Mouse (Mus musculus) brain, adult 2 months (tissue): ENCODE results near the gene Chd6.
A peak's percentile ranks its signal among the peaks of the same experiment; 100 is the strongest.

ENCODE experiments used
- DNase-seq: peaks from one replicate; pipeline ENCODE4 v3.0.0; 2011; ENCODE audit warnings: low read depth, low spot score

Chd6 gene

DNA sequence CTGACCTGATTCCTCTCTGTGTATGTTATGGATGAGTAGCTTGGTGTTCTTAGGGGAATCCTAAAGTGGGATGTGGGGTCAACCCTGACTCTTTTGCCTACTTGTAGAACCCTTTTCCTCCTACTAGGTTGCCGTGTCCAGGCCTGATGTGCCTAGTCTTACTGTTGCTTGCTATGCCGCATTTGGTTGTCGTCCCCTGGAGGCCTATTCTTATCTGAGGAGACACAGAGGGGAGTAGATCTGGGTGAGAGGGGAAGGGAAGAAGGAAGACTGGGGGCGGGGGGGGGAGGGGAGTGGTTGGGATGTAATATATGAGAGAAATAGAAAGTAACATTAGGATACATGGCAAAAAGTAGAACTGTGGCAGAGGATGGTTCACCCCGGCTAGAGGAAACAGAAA lies 33.3 kb downstream of the Chd6 start:
- DNase-seq: no peak

DNA sequence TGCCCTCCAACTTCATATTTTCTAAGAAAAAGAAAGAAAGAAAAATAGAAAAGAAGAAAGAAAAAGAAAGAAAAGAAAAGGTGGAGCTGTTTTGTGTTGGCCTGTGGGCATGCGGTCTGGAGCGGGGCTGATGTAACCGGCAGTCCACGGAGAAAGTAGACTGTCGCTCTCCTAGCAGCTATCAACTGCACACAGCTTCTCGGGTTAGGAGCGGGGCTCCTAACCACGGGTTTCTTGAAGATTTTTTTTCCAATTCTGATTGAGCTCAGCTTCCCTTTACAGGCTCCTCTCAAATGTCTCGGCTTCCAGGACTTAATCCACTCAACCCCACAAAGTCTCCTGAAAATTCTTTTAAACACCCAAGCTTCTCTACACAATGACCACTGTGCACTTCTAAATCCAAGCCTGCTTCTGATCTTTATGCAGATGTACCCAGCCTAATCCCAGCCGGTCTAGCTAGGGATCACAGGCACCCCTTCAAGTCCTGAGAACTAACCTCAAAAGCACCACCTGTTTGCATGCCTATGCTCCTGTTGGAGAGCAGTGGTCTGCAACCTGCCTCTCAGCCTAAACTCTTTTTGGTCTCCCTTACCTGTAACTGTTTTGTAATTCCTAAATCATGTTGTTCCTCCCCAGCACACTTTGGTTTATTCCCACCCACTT lies 42.6 kb downstream of the Chd6 start:
- no peak for DNase-seq

DNA sequence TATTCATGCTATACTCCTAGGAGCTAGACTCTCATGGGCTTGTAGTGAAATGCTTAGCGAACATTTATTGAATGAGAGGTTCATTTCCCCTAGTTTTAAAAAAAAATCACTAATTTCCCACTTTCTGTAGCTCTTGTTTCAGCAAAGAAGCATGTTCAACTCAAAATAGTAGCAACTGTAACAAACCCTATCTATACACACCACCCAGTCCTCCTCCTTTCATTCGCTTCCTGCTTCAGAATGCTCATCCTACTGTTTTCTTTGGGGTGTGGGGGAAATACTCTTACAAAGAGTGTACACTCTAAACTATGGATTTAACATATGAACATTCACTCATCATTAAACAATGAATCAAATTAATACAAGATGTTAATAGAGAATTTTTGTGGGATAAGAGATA lies 43.3 kb downstream of the Chd6 start:
- no peak for DNase-seq

DNA sequence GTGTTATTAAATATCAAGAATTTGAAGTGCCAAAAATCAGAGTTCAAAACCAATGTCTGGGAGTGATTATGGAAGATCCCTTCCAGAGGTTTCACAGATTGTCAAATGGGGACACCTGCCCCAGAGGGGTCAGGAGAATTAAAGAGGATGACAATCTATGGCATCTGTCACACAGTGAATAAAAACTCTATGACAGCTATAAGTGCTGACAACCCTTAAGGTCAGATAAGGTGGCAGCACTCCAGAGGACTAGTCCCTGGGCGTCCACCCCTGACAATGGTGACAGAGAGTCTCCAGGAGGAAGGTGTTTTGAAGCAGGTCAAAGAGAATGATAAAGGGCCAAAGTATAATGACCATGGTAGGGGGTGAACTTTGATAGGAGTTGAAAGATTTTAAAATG lies 44.0 kb downstream of the Chd6 start:
- DNase-seq: no peak

DNA sequence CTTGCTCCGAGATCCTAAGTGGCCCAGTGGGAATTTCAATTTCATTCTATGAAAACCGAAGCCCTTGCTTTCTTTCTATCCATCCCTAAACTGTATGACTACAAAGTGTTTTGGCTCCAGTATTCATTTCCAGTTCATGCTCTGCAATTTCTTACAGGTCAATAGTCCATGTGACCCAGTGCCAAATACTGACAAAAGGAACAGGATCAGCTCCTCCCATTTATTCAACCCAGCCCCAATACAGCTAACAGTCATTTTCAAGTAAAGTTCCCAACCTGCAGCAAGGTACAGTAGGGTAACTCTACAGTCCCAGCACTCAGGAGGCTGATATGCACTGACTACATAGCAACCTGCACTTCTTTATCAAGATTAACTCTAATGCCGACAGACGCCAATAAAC lies 50.0 kb downstream of the Chd6 start:
- no peak for DNase-seq

- peak; percentile 91 for DNase-seq
These were observed 55.1 kb downstream of the Chd6 start for GRCm38 (mm10) chr2:161053765-161054164.

- DNase-seq: no peak
These were observed 56.7 kb downstream of the Chd6 start for GRCm38 (mm10) chr2:161052175-161052574.

DNA sequence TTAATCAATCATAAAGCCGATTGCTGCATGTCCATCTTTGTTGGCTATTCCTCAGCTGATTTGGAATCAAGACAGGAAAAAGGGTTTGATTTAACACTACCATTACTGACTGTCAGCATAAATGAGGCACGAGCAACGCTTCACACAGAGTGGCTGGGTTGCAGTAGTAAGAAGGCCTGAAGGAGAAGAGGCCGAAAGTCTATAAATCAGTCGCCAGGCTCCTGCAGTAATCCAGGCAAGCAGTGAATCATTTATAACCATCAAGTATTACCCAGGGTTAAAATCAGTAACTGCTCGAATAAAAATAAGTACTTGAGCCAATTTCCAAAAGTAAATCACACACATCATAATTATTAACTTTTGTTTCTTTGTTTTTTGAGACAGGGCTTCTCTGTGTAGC lies 59.4 kb downstream of the Chd6 start:
- DNase-seq: no peak

GRCm38 (mm10) chr2:161044492-161045201 lies 64.2 kb downstream of the Chd6 start:
- DNase-seq: peak; percentile 77

GRCm38 (mm10) chr2:161042874-161043273 lies 66.0 kb downstream of the Chd6 start:
- DNase-seq: no peak

DNA sequence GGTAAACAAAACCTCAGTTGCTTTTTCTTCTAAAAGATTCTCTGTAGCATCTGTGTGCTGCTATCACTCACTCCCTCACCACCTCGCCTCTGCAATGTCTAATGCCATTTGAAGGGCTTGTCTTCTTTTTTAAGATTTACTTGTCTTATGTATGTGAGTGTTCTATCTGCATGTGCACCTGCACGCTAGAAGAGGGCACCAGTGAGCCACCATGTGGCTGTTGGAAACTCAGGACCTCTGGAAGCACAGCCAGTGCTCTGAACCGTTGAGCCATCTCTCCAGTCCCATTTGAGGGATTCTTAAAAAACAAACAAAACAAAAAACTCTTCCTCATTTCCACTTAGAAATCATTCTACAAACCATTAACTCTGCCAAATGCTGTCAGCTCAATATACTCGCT lies 68.1 kb downstream of the Chd6 start:
- peak; percentile 51 for DNase-seq

- DNase-seq: no peak
These were observed 71.1 kb downstream of the Chd6 start for GRCm38 (mm10) chr2:161037766-161038165.

DNA sequence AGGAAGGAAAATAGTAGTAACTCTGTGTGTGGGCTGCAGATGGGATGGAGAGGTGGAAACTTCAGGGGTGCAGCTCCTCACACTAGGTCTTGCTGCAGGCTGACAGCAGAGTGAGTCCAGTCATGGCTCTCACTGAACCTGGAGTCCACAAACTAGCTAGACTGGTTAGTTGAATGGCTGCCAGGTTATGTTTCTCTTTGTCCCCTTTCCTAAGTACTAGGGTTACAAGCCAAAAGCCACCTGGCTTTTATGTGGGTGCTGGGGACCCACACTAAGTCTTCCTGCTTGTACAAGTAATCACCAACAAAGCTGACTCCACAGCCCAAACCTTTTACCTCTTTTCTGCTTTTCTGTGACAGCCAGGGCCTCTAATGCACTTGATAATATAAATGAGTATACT lies 75.7 kb downstream of the Chd6 start:
- no peak for DNase-seq

- peak; percentile 41 for DNase-seq
These were observed 76.5 kb downstream of the Chd6 start for GRCm38 (mm10) chr2:161032394-161032793.

GRCm38 (mm10) chr2:161024606-161025005 lies 84.3 kb downstream of the Chd6 start:
- peak; percentile 70 for DNase-seq

GRCm38 (mm10) chr2:161017913-161018312 lies 91.0 kb downstream of the Chd6 start:
- DNase-seq: peak; percentile 37

DNA sequence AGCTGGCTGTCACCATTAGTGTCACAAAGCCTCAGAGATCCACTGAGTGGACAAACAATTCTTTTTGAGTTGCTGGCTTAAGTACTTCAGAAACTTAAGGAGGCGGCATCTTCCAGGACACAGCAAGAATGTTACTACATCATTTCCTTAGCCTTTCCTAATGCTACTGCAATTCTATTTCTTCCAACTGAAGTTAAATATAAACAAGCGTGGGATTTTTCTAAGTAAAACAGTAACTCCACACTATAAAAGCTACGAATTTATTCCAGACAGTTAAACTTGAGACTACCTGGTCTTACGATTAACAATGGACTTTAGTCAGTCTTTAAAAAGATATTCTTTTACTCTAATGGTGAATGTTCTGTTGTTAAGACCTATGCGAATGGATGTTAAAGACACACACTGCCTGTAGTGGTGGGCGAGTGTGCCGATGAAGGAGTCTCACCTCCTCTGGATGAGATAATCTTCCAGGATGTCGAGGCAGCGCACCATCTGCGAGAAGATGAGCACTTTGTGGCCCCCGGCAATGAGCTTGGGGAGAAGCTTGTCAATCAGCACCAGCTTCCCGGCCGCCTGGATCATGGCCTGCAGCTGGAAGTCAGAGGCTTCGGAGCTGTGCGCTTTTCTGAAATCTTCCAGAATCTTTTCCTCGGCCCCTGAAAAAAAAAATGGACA lies 96.2 kb downstream of the Chd6 start:
- DNase-seq: peak; percentile 69

DNA sequence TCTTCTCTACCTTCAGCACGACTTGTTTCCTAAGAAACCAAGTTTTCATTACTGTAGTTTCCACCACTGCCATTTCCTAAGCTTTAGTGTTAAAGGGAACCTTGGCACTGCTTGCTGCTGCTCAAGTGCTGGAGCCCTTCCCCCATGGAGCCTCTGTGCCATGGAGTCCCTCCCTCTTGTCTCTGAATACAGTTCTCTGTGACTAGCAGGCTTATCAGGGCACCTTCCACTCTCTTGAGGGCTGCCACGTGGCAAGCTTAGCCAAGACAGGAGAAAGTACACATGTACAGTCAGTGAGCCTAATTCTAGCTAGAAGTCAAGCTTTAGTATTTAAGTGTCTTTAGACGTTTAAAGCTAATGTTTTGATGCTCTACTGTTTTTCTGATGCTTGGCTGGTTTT lies 104.5 kb downstream of the Chd6 start:
- peak; percentile 53 for DNase-seq

DNA sequence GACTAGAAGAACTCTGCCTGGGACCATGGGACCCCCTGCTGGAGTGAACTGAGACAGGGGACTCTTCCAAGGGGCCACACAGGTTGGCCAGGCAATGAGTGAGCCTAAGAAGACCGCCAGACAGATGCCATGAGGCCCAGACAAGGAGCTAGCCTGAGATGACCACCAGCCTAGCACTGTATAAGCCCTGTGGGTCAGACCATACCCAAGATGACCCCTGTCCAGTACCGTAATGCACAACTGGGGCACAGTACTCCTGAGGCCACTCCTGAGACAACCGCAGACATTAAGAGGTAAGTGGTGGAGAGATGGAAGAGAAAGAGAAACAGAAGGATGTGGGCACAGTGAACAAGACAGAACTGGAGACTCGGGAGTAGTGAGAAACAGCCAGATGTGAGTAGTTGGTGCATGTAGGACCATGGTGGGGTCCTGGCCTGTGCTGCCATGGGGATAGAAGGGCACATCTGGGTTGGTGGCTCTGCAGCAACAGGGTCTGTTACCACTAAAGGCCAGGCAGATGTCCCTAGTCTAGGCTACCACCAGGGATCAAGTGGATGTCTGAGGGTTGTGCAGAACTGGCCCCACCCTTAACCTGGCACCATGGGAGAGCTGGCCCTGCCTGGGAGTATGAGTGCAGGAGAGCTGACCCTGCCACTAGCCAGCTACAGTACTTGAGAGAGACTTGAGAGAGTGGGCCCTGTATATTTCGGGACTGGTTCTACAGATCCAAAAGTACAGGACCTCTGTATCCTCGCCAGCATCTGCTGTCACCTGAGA lies 111.7 kb downstream of the Chd6 start:
- no peak for DNase-seq

- DNase-seq: no peak
These were observed 114.7 kb downstream of the Chd6 start for GRCm38 (mm10) chr2:160994181-160994580.

- no peak for DNase-seq
These were observed 116.4 kb downstream of the Chd6 start for GRCm38 (mm10) chr2:160992465-160992864.
